Mouse (Mus musculus) CD4-positive, CD25-positive, alpha-beta regulatory T cell, adult 4 months (primary cell): ENCODE data around the gene Kcnk5. TPM values are rescaled to one million over a fixed set of nuclear protein-coding genes. Genes with fewer than 3 reads are reported as not detected.
A peak's percentile ranks its signal among the peaks of the same experiment; 100 is the strongest.

Experiments
- ATAC-seq: one replicate; pipeline ENCODE4 v1.8.0; 2017
- polyA plus RNA-seq, 2 experiments: library from polyadenylated mRNA; unstranded; fragments of 100-300 nt; shearing (Covaris generic); gene quantifications; one replicate each; pipeline ENCODE4 v1.2.1; 2017

Kcnk5 gene
- polyA plus RNA-seq, 2 experiments from 2014 or later: 1.3 to 4.4 TPM

GRCm38 (mm10) chr14:20165413-20165812 lies 16.2 kb downstream of the Kcnk5 start:
- ATAC-seq: no peak

GRCm38 (mm10) chr14:20164438-20164837 lies 17.2 kb downstream of the Kcnk5 start:
- no peak for ATAC-seq

- ATAC-seq: no peak
These were observed 18.9 kb downstream of the Kcnk5 start for GRCm38 (mm10) chr14:20162686-20163085.

- no peak for ATAC-seq
These were observed 22.6 kb downstream of the Kcnk5 start for GRCm38 (mm10) chr14:20158727-20159681.

- no peak for ATAC-seq
These were observed 24.0 kb downstream of the Kcnk5 start for GRCm38 (mm10) chr14:20157595-20157994.

- no peak for ATAC-seq
These were observed 25.9 kb downstream of the Kcnk5 start for GRCm38 (mm10) chr14:20155718-20156117.

GRCm38 (mm10) chr14:20154937-20155336 lies 26.7 kb downstream of the Kcnk5 start:
- no peak for ATAC-seq

GRCm38 (mm10) chr14:20154245-20154644 lies 27.4 kb downstream of the Kcnk5 start:
- ATAC-seq: no peak

GRCm38 (mm10) chr14:20149127-20150080 lies 32.2 kb downstream of the Kcnk5 start:
- ATAC-seq: no peak

- ATAC-seq: no peak
These were observed 33.1 kb downstream of the Kcnk5 start for GRCm38 (mm10) chr14:20148514-20148913.

GRCm38 (mm10) chr14:20147854-20148253 lies 33.8 kb downstream of the Kcnk5 start:
- no peak for ATAC-seq

GRCm38 (mm10) chr14:20144093-20144492 lies 37.5 kb downstream of the Kcnk5 start:
- ATAC-seq: no peak

- no peak for ATAC-seq
These were observed 42.9 kb downstream of the Kcnk5 start, which contains the start of gene Saysd1 for GRCm38 (mm10) chr14:20138484-20139355. Gene Saysd1, minus strand, starts transcription at chr14:20138534.

GRCm38 (mm10) chr14:20134965-20135671 lies 46.5 kb downstream of the Kcnk5 start:
- ATAC-seq: no peak

GRCm38 (mm10) chr14:20128162-20128561 lies 53.4 kb downstream of the Kcnk5 start:
- ATAC-seq: no peak

GRCm38 (mm10) chr14:20127406-20128087 lies 54.1 kb downstream of the Kcnk5 start:
- ATAC-seq: no peak

- no peak for ATAC-seq
These were observed 60.7 kb downstream of the Kcnk5 start for GRCm38 (mm10) chr14:20120868-20121267.

GRCm38 (mm10) chr14:20120012-20120411 lies 61.6 kb downstream of the Kcnk5 start:
- ATAC-seq: no peak

- no peak for ATAC-seq
These were observed 65.4 kb downstream of the Kcnk5 start for GRCm38 (mm10) chr14:20116149-20116605.

GRCm38 (mm10) chr14:20114951-20115350 lies 66.7 kb downstream of the Kcnk5 start:
- ATAC-seq: peak; percentile 37

- peak; percentile 80 for ATAC-seq
These were observed 67.6 kb downstream of the Kcnk5 start for GRCm38 (mm10) chr14:20113964-20114363.
